Comparison of ENCODE assay signal across 17 mouse cellular contexts in the genomic region with DNA sequence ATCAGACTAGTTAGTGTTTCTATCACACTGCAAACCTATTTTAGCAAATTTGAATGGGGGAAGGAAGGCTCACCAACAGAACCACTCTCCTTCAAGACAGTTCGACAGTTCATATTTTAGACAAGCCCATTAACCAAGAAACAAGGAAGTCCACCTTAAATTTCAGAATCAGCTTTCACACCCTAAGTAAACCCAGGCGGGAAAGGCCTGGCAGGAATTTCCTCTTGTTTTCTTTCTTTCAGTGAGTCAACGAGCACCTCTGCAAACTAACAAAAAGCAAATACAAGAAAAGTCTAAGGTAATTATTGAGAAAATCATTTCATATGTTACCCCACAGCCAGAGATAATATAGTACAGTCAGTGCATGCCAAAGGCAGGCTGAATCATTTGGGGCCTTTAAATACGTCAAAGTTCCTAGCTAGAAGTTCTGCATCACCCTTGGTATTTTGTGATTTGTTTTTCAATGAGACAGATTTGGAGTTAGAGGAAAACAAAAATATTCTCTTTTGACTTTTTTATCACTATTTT.
"Had no signal": no experiment of that assay in that cellular context is flagged by ENCODE, and none has a peak within 500 bp of the region (broad histone marks: within the 10 kb centered on the region; RNA-seq: fewer than 3 reads in every experiment).

No protein-coding gene starts in this region.

- H3K4me1 ChIP-seq: liver, embryonic 13.5 days; liver, embryonic 15.5 days; lung, embryonic 15.5 days; megakaryocyte, embryonic 14.5 days; midbrain, embryonic 12.5 days; midbrain, embryonic 15.5 days; neural tube, embryonic 12.5 days had no signal

- H3K27ac ChIP-seq: liver, embryonic 13.5 days; liver, embryonic 15.5 days; lung, embryonic 15.5 days; macrophage; midbrain, embryonic 12.5 days; midbrain, embryonic 15.5 days; neural tube, embryonic 12.5 days had no signal

- H3K9ac ChIP-seq: liver, embryonic 13.5 days; liver, embryonic 15.5 days; liver, postnatal 0 days; lung, embryonic 15.5 days; midbrain, embryonic 12.5 days; midbrain, embryonic 15.5 days; neural tube, embryonic 12.5 days had no signal

- H3K36me3 ChIP-seq: liver, embryonic 13.5 days; liver, embryonic 15.5 days; lung, embryonic 15.5 days; midbrain, embryonic 12.5 days; midbrain, embryonic 15.5 days; neural tube, embryonic 12.5 days had no signal

- H3K4me3 ChIP-seq: liver, embryonic 13.5 days; liver, embryonic 15.5 days; lung, embryonic 15.5 days; megakaryocyte, embryonic 14.5 days; midbrain, embryonic 12.5 days; midbrain, embryonic 15.5 days; neural tube, embryonic 12.5 days had no signal

- H3K27me3 ChIP-seq: liver, embryonic 13.5 days; liver, embryonic 15.5 days; lung, embryonic 15.5 days; megakaryocyte, embryonic 14.5 days; midbrain, embryonic 12.5 days; midbrain, embryonic 15.5 days; neural tube, embryonic 12.5 days had no signal

- DNase-seq: liver, embryonic 13.5 days; liver, postnatal 0 days; lung, adult 2 months; lung, postnatal 10 days; lung, postnatal 36 days; right cerebral cortex, postnatal 14 days; thymus, adult 2 months; thymus, postnatal 25 days; thymus, postnatal 4 days had no signal

- H3K4me2 ChIP-seq: liver, embryonic 11.5 days; liver, embryonic 13.5 days; liver, embryonic 15.5 days; lung, embryonic 15.5 days; midbrain, embryonic 12.5 days; midbrain, embryonic 15.5 days; neural tube, embryonic 12.5 days had no signal

- H3K9me3 ChIP-seq: liver, embryonic 13.5 days; liver, embryonic 15.5 days; lung, embryonic 15.5 days; megakaryocyte, embryonic 14.5 days; midbrain, embryonic 12.5 days; midbrain, embryonic 15.5 days; neural tube, embryonic 12.5 days had no signal

- ATAC-seq: liver, postnatal 0 days; midbrain, embryonic 15.5 days had no signal
